Mouse (Mus musculus) forebrain, embryonic 11.5 days (tissue): ENCODE data around the gene Trpv6. TPM values are rescaled to one million over a fixed set of nuclear protein-coding genes. Genes with fewer than 3 reads are reported as not detected.

ENCODE experiments used
- ATAC-seq: fragments of 200-750 bp; cut with Nextera tagmentation; replicated peaks from 2 replicates; pipeline ENCODE4 v1.8.0; 2017; ENCODE audit warnings: moderate TSS enrichment; ENCODE audit not compliant: low FRiP score
- DNase-seq: peaks from one replicate; pipeline ENCODE4 v3.0.0-alpha.2; 2017; ENCODE audit warnings: low spot score
- H3K27ac ChIP-seq: fragments of 300-500 bp; sonication (generic); 2 replicates; pipeline ENCODE4 v1.5.1; 2014; ENCODE audit warnings: low read depth, low read length
- H3K27me3 ChIP-seq: fragments of 300-500 bp; sonication (generic); 2 replicates; pipeline ENCODE4 v1.6.1; 2014; ENCODE audit warnings: mild to moderate bottlenecking, low read length, mixed read lengths; ENCODE audit not compliant: control insufficient read depth, insufficient read depth
- H3K36me3 ChIP-seq: fragments of 300-500 bp; sonication (generic); 2 replicates; pipeline ENCODE4 v1.6.1; 2014; ENCODE audit warnings: mild to moderate bottlenecking, low read length, moderate library complexity, mixed read lengths; ENCODE audit not compliant: control insufficient read depth, insufficient read depth
- H3K4me1 ChIP-seq: fragments of 300-500 bp; sonication (generic); replicated peaks from 2 replicates; pipeline ENCODE4 v1.6.1; 2014; ENCODE audit warnings: low read length, mixed read lengths; ENCODE audit not compliant: control insufficient read depth, insufficient read depth
- H3K4me2 ChIP-seq: fragments of 300-500 bp; sonication (generic); 2 replicates; pipeline ENCODE4 v1.6.1; 2014; ENCODE audit warnings: low read depth, mild to moderate bottlenecking, low read length, moderate library complexity, mixed read lengths; ENCODE audit not compliant: severe bottlenecking
- H3K4me3 ChIP-seq: fragments of 300-500 bp; sonication (generic); 2 replicates; pipeline ENCODE4 v1.5.1; 2014; ENCODE audit warnings: low read depth, low read length
- H3K9ac ChIP-seq: fragments of 300-500 bp; sonication (generic); 2 replicates; pipeline ENCODE4 v1.6.1; 2014; ENCODE audit warnings: low read length
- H3K9me3 ChIP-seq: fragments of 300-500 bp; sonication (generic); 2 replicates; pipeline ENCODE4 v1.6.1; 2016; ENCODE audit warnings: low read length, mixed read lengths; ENCODE audit not compliant: control insufficient read depth
- WGBS: fragments of 180-500 bp; shearing (Covaris S2); extraction: QIAGEN DNeasy Blood & Tissue Kit; methylation state at CpG from one replicate; pipeline ENCODE4 v1.1.7; 2014; 5-methylcytosine and 5-hydroxymethylcytosine counted together
- polyA plus RNA-seq: library from polyadenylated mRNA; unstranded; fragments of >200 nt; fragmentation: Nextera tagmentation; extraction: Ambion mirVana; gene quantifications from 2 replicates; pipeline ENCODE4 v1.2.1, GENCODE M21; 2014

Trpv6 gene
- polyA plus RNA-seq, result 0.12 and 0.27 TPM in 2 replicates

DNA sequence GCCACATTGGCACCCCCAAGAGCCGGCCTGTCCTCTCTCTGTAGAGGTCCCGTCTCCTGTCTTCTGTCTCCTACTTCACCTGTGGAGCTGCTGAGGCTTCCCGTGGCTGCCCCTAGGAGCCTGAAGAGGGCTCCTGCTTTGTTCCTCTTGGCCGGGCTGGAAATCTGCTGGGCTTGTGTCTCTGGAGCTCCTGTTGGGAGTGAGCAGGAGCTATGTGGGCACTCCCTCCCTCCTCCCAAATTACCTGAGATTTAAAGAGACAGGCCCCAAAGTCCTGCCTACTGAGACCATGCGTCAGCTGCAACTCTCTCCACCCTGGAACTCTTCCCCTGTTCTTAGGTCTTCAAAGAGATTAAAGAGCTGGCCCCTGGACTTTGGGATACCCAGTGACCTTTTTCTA lies at the start of gene Trpv6:
Gene Trpv6, minus strand, starts transcription at position 228 of the 400 bp plus-strand sequence.
- H3K4me2 ChIP-seq, result no peak within 1 kb of the TSS
- ATAC-seq (no peak), DNase-seq (no peak)
- no peak within 1 kb of the TSS for H3K27ac ChIP-seq
- H3K4me1 ChIP-seq, result no peaks in the 10 kb centered on the region
- 14% methylated on average over 5 of the region's 5 CpGs for WGBS
- no peaks in the 10 kb centered on the region for H3K36me3 ChIP-seq
- no peaks in the 10 kb centered on the region for H3K27me3 ChIP-seq
- H3K9ac ChIP-seq, result no peak within 1 kb of the TSS
- no peak within 1 kb of the TSS for H3K4me3 ChIP-seq
- H3K9me3 ChIP-seq, result no peaks in the 10 kb centered on the region

- whole genome bisulfite sequencing, result 93% methylated on average over 3 of the region's 3 CpGs
- ATAC-seq (no peak), DNase-seq (no peak)
- Histone ChIP-seq H3K27me3 (no peaks in the 10 kb centered on the region), H3K4me1 (no peaks in the 10 kb centered on the region), H3K27ac (no peak overlapping the region), H3K4me2 (no peak overlapping the region), H3K4me3 (no peak overlapping the region), H3K9me3 (no peaks in the 10 kb centered on the region), H3K36me3 (no peaks in the 10 kb centered on the region), H3K9ac (no peak overlapping the region)
These were observed 49.4 kb upstream of the Trpv6 start for GRCm38 (mm10) chr6:41685596-41685995.

DNA sequence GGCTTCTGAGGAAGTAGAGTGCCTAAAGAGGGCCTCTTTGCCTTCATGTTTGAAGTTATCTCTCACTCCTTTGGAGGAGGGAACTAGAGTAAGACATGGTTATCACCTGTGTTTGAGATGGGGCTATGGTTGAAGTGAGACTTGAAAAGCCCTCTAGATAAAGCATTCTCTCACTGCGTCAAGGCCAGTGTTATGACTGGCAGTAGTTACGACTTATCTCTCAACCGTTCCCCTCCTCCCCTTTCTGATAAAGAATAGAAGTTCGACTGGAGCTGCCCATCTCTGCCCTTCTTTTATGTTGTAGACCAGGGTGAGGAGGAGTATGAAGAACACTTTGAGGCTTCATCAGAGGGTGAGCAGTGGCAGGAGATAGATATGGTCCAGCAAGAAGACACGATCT lies 48.7 kb upstream of the Trpv6 start:
- Histone ChIP-seq H3K36me3 (no peaks in the 10 kb centered on the region), H3K9ac (no peak overlapping the region), H3K4me2 (no peak overlapping the region), H3K27me3 (no peaks in the 10 kb centered on the region), H3K27ac (no peak overlapping the region), H3K4me1 (no peaks in the 10 kb centered on the region), H3K9me3 (no peaks in the 10 kb centered on the region), H3K4me3 (no peak overlapping the region)
- 85% methylated on average over 5 of the region's 5 CpGs for WGBS
- DNase-seq (no peak), ATAC-seq (no peak)

GRCm38 (mm10) chr6:41684131-41684530 lies 47.9 kb upstream of the Trpv6 start, which contains the start of gene Llcfc1:
TSS of gene Llcfc1 (plus strand) at chr6:41684431.
- no peaks in the 10 kb centered on the region for H3K9me3 ChIP-seq
- H3K4me3 ChIP-seq, result no peak within 1 kb of the TSS
- H3K9ac ChIP-seq, result no peak within 1 kb of the TSS
- ATAC-seq (no peak), DNase-seq (no peak)
- WGBS, result 95% methylated on average over 2 of the region's 2 CpGs
- no peaks in the 10 kb centered on the region for H3K27me3 ChIP-seq
- H3K4me2 ChIP-seq, result no peak within 1 kb of the TSS
- H3K27ac ChIP-seq, result no peak within 1 kb of the TSS
- H3K36me3 ChIP-seq, result no peaks in the 10 kb centered on the region
- H3K4me1 ChIP-seq, result no peaks in the 10 kb centered on the region

DNA sequence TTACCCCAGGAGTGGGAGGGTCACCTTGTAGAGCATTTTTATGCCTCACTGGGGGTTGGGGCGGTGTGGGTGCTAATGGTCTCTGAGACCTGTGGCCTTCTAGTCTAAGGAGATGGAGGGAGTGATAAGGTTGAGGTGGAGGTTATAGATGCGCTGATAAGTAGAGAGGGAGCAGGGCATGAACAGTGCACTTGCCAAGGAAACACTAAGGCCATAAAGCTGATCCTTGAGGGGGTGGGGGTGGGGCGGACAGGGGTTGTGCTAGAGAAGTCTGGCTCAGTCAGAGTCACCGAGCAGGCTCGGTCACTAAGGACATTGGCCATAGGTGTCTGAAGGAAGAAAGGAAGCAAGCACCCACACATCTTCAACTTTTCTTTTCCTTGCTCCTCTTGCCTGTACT lies 45.5 kb upstream of the Trpv6 start:
- Histone ChIP-seq H3K9ac (no peak overlapping the region), H3K27me3 (no peaks in the 10 kb centered on the region), H3K4me2 (no peak overlapping the region), H3K36me3 (no peaks in the 10 kb centered on the region), H3K27ac (no peak overlapping the region), H3K4me1 (no peaks in the 10 kb centered on the region), H3K9me3 (no peaks in the 10 kb centered on the region), H3K4me3 (no peak overlapping the region)
- ATAC-seq (no peak), DNase-seq (no peak)
- WGBS, result 83% methylated on average over 5 of the region's 5 CpGs

DNA sequence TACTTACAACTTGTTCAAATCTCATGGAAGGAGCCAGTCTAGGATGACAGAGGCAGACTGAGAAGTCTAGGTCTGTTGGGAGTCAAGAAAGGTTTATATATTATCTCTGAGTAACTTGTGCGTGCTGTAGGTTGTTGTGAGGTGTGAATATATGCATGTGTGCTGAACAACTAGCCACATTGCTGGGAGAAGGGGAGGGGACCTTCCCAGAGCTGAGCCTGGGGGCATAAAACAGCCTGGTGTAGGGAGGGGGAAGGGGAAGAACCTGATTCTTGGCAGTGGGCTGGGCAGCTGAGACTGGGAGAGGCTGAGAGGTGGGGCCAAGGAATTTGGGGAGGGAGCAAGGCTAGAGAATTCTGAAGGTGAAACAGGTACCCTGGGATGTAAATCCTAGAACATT lies 44.5 kb upstream of the Trpv6 start, which contains the start of gene Trpv5:
Gene Trpv5, minus strand, starts transcription at position 101 of the 400 bp plus-strand sequence.
- H3K4me1 ChIP-seq, result no peaks in the 10 kb centered on the region
- H3K4me2 ChIP-seq, result no peak within 1 kb of the TSS
- H3K9me3 ChIP-seq, result no peaks in the 10 kb centered on the region
- 88% methylated on average over 1 of the region's 1 CpGs for WGBS
- ATAC-seq (no peak), DNase-seq (no peak)
- no peak within 1 kb of the TSS for H3K4me3 ChIP-seq
- H3K27me3 ChIP-seq, result no peaks in the 10 kb centered on the region
- H3K27ac ChIP-seq, result no peak within 1 kb of the TSS
- no peak within 1 kb of the TSS for H3K9ac ChIP-seq
- no peaks in the 10 kb centered on the region for H3K36me3 ChIP-seq

DNA sequence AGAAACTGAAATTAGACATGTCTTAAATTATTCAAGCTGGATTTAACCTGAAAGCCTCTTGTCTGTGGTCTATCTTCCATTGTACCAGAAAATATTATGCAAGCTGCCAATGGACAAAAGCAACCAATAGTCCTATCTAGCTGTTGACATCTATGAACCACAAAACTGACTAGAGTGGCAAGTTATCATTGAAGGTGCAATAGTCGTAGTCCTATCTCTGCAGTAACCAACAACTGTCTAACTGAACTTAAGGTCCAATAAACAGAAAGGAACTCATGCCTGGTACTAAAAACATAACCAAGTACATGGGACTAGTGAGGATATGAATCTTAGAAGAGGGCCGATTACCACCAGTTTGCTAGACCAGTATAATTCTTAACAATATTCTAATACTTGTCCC lies 40.3 kb upstream of the Trpv6 start:
- no peak overlapping the region for H3K9ac ChIP-seq
- no peak overlapping the region for H3K27ac ChIP-seq
- H3K27me3 ChIP-seq, result no peaks in the 10 kb centered on the region
- no peak overlapping the region for H3K4me2 ChIP-seq
- no peaks in the 10 kb centered on the region for H3K4me1 ChIP-seq
- H3K36me3 ChIP-seq, result no peaks in the 10 kb centered on the region
- WGBS, result 87% methylated on average over 2 of the region's 2 CpGs
- ATAC-seq (no peak), DNase-seq (no peak)
- no peak overlapping the region for H3K4me3 ChIP-seq
- no peaks in the 10 kb centered on the region for H3K9me3 ChIP-seq

GRCm38 (mm10) chr6:41662320-41662719 lies 26.1 kb upstream of the Trpv6 start:
- H3K27ac ChIP-seq, result no peak overlapping the region
- no peak overlapping the region for H3K9ac ChIP-seq
- H3K36me3 ChIP-seq, result no peaks in the 10 kb centered on the region
- H3K4me2 ChIP-seq, result no peak overlapping the region
- no peaks in the 10 kb centered on the region for H3K4me1 ChIP-seq
- 39% methylated on average over 2 of the region's 2 CpGs for WGBS
- DNase-seq (no peak), ATAC-seq (0 out of 2 replicates have a peak, but pooled peaks have one; percentile 21)
- H3K9me3 ChIP-seq, result no peaks in the 10 kb centered on the region
- H3K27me3 ChIP-seq, result no peaks in the 10 kb centered on the region
- H3K4me3 ChIP-seq, result no peak overlapping the region

- H3K27ac ChIP-seq, result no peak overlapping the region
- H3K4me1 ChIP-seq, result no peaks in the 10 kb centered on the region
- ATAC-seq (no peak), DNase-seq (no peak)
- H3K9ac ChIP-seq, result no peak overlapping the region
- no peaks in the 10 kb centered on the region for H3K36me3 ChIP-seq
- H3K9me3 ChIP-seq, result no peaks in the 10 kb centered on the region
- H3K27me3 ChIP-seq, result no peaks in the 10 kb centered on the region
- no peak overlapping the region for H3K4me2 ChIP-seq
- no peak overlapping the region for H3K4me3 ChIP-seq
- 81% methylated on average over 1 of the region's 1 CpGs for WGBS
These were observed 22.3 kb upstream of the Trpv6 start for GRCm38 (mm10) chr6:41658487-41658886.
